Mouse (Mus musculus) heart, adult 9 months (tissue): ENCODE results near the gene Tnfsf12.
A peak's percentile ranks its signal among the peaks of the same experiment; 100 is the strongest.
"Not testable (repeated sequence)": the region's sequence is repeated elsewhere in the genome, so short reads cannot be mapped to it uniquely, and the experiment has no call there.

Experiments used
- DNase-seq, 2 experiments: peaks; one replicate each; pipeline ENCODE4 v3.0.0; 2022; ENCODE audit warnings: low spot score in 2 of 2

Tnfsf12 gene

DNA sequence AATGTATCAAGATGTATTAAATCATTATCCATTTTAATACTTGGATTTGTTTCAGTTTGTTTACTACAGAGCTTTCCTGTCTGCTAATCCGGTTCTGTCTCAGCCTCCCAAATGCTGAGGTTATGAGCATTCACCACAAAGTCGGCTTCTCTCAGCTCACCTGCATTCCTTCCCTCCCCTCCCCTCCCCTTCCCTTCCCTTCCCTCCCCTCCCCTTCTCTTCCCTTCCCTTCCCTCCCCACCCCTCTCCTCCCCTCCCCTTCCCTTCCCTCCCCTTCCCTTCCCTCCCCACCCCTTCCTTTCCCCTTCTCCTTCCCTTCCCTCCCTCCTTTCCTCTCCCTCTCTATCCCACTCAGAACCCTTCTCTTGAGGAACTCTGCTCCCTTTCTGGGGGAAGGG lies 9.0 kb upstream of the Tnfsf12 start:
- no peak for DNase-seq

- DNase-seq, result no peak
These were observed 8.4 kb upstream of the Tnfsf12 start for GRCm38 (mm10) chr11:69703814-69704612.

GRCm38 (mm10) chr11:69703381-69703780 lies 7.7 kb upstream of the Tnfsf12 start:
- not testable (repeated sequence) for DNase-seq

DNA sequence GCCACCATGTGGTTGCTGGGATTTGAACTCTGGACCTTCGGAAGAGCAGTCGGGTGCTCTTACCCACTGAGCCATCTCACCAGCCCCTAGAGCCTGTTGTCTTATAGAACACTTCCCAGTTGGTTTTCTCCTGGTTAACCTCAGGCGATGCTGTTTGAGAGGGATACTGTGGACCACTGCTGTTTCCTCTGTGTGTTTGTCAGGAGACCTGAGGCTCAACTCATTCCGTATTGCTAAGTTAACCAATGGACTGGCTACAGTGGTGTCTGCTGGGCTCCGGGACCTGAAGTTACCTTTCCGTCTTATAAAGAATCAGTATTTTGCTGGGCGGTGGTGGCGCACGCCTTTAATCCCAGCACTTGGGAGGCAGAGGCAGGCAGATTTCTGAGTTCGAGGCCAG lies 7.2 kb upstream of the Tnfsf12 start:
- not testable (repeated sequence) for DNase-seq

DNA sequence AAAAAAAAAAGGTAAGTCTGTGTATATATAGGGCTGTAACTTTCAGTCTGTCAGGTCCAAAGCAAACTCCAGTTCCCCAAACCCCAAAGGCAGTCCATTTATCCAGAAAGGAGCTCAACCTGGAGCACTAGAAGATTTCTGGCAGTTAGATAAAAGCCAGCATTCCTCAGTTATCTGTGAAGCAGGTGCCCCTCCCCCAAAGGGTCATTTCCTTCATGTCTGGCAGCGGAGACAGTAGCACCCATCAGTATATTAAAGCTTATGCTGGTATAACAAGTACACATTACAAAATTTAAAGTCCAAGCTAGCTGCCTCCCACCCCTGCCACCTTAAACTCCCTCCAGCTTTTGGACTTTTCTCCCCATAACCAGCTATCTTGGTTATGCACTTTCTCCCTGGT lies 3.9 kb upstream of the Tnfsf12 start:
- DNase-seq, result no peak

DNA sequence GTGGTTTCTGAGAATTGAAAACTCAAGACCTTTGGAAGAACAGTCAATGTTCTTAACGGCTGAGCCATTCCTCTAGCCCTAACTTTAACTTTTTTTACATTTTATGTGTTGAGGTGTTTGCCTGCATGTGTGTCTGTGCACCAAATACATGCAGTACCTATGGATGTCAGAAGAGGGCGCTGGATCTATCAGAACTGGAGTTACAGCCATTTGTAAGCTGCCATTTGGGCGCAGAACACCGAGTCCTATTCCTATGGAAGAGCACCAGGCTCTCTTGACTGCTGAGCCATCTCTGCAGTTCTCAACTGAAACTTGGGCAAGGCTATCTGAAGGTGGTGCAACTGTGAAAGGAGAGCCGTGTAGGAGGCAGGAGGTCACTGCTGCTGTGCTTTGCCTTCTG lies 2.9 kb upstream of the Tnfsf12 start:
- no peak for DNase-seq

- DNase-seq, result no peak
These were observed 1.7 kb upstream of the Tnfsf12 start for GRCm38 (mm10) chr11:69697396-69697795.

DNA sequence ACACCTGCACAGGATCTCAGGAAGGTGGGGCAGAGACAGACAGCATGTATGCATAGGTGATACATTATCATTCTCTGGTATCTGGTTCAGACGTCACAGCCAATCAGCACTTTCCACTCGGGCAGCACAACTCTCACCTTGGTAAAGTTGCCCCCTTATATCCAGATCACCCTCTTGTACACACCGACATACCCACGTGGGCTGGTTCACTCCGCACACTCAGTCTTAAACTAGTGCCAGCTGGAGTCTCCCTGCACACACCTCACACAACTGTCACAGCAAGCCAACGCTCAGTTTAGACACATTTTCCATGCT lies 646 bp downstream of the Tnfsf12 start:
- DNase-seq, result no peak

- DNase-seq, result no peak
These were observed 2.2 kb downstream of the Tnfsf12 start for GRCm38 (mm10) chr11:69693421-69693965.

DNA sequence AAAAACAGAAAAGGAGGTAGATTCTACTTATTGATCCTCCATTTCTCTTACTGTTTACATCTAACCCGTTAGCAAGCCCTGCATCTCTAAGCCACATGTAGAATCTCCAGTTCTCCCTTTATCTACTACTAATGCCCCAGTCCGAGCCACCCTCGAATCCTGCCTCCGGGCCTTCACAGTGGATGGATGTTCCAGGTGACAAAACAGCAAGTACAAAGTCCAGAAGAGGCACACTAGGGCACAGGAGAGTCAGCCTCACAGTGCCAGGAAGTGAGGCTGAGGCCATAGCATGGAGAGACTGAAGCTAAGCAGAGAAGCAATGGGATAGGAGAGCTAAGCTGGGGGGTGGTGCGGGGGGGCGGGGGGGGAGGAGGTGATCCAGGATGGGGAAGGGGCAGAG lies 2.8 kb downstream of the Tnfsf12 start:
- no peak for DNase-seq

- no peak for DNase-seq
These were observed 3.3 kb downstream of the Tnfsf12 start for GRCm38 (mm10) chr11:69692196-69692811.

- no peak for DNase-seq
These were observed 5.8 kb downstream of the Tnfsf12 start for GRCm38 (mm10) chr11:69689891-69690290.

GRCm38 (mm10) chr11:69687061-69687460 lies 8.6 kb downstream of the Tnfsf12 start:
- DNase-seq, result no peak

DNA sequence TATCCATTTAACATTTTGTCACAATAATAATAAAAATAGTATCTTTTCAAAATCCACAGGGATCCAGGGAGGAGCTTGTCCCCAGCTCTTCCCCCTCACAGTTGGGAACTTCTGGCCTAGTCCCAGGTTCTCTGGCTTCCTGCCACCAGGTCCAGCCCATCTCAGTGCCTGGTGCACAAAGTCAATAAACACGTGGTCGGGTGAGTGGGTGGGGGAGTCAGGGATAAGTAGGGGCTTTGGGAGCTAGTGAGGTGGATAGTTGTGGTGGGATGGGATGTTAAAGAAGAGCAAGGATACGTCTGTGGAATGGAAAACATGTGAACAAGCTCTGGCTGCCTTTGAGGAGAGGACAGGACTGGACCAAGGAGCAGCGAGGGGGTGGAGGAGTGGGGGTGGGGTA lies 9.3 kb downstream of the Tnfsf12 start:
- peak; percentile 83 for DNase-seq

GRCm38 (mm10) chr11:69685526-69686148 lies 10.0 kb downstream of the Tnfsf12 start, which contains the start of gene Tnfsf13:
TSS of gene Tnfsf13 (minus strand) at chr11:69685784.
- DNase-seq, result peak; percentile 95 to 96

DNA sequence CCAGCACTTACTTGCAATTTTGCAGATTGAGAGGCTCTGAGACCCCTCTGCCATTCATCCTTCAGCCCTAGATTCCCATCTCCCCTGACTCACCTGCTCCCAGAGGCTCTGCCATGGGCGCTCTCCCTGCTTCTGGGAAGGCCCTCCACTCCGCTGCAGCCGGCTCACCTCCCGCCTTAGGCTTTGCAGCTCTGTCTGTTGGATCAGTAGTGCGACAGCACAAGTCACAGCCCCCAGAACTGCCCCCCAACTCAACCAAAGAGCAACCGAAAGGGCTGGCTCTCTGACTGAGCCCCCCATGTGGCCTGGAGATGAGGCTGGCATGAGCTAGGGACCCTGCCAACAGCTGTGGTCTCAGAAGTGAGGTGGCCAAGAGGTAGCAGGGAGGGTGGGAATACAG lies 10.7 kb downstream of the Tnfsf12 start:
- no peak for DNase-seq

GRCm38 (mm10) chr11:69684128-69684745 lies 11.4 kb downstream of the Tnfsf12 start:
- no peak for DNase-seq

- DNase-seq, result no peak
These were observed 12.1 kb downstream of the Tnfsf12 start for GRCm38 (mm10) chr11:69683576-69683975.

DNA sequence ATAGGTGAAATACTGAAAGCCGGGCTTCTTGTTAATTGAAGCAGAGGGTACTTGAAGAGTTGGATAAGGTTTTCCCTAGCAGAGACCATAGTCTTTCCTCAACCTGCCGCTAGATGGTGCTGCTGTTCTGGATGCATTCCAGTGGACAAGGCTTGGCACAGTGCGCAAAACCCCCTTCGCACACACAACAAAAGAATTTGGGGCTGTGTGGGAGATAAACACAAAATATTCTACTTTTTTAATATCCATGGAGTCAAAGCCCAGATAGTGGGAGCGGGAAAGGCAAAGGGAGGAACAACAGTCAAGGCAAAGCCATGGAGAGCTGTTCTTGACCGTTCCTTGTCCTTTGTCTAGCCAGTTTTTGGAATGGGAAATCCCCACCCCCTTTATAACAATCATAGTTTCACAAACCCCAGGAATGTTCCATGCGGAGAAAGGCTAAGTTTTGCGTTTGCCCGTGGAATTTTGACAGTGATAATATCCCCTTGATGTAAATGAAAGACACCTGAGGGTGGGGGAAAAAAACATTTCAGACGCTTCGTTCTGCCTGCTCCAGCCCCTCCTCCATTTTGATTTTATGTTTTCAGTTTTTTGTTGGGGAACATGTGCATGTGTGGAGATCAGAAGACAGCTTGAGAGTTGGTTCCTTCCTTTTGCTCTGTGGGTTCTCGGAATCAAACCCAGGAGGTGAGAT lies 12.7 kb downstream of the Tnfsf12 start:
- DNase-seq, result peak; percentile 79 to 89

GRCm38 (mm10) chr11:69682209-69682839 lies 13.3 kb downstream of the Tnfsf12 start:
- no peak for DNase-seq
